In genomic region chr2:17741555-17741954, GRCm38 (mm10) we compare ENCODE assay signal across 8 mouse cellular contexts. TPM values are rescaled to one million over a fixed set of nuclear protein-coding genes. Genes with fewer than 3 reads are reported as not detected.
DNase-seq lines count a peak whose midpoint lies in the region; ATAC-seq and TF ChIP-seq lines count a peak whose summit lies in the region.

No protein-coding gene starts in this region.

- no peak for ATAC-seq in heart, embryonic 15.5 days (replicated peaks; ENCODE audit: insufficient number of reproducible peaks, insufficient read depth, low FRiP score, low read depth)
- ATAC-seq in erythroblast, adult 5-6 weeks (replicated peaks; ENCODE audit: low FRiP score, poor library complexity, severe bottlenecking), result no peak

- H3K9me3 ChIP-seq in heart, embryonic 15.5 days (replicated peaks), result no peaks in the 10 kb centered on the region

- TF ChIP-seq CTCF in layer of hippocampus, adult 2 months (conservative IDR thresholded peaks at IDR 0.05), result no peak

- 2% methylated on average over 16 of the region's 16 CpGs for WGBS in heart, embryonic 15.5 days
- WGBS in macrophage (ENCODE audit: missing documents), result 2% methylated on average over 14 of the region's 16 CpGs

- peak overlapping the region; percentile 82 for H3K27ac ChIP-seq in layer of hippocampus, adult 2 months
- no peak overlapping the region for H3K27ac ChIP-seq in heart, embryonic 15.5 days
- H3K27ac ChIP-seq in macrophage, result no peak overlapping the region

- H3K4me3 ChIP-seq in layer of hippocampus, adult 2 months, result peak overlapping the region; percentile 51
- peak overlapping the region; percentile 43 for H3K4me3 ChIP-seq in heart, embryonic 15.5 days
- peak overlapping the region; percentile 16; the same call in 1 of the 2 replicates for H3K4me3 ChIP-seq in macrophage (ENCODE audit: inconsistent target)

- no peaks in the 10 kb centered on the region for H3K79me2 ChIP-seq in macrophage (ENCODE audit: inconsistent target)

- H3K36me3 ChIP-seq in heart, embryonic 15.5 days, result no peaks in the 10 kb centered on the region
- H3K36me3 ChIP-seq in macrophage (ENCODE audit: inconsistent target), result no peaks in the 10 kb centered on the region

- peak overlapping the region; percentile 64 for H3K4me2 ChIP-seq in heart, embryonic 15.5 days

- H3K9ac ChIP-seq in heart, embryonic 15.5 days, result no peak overlapping the region

- DNase-seq in layer of hippocampus, adult 2 months (ENCODE audit: low spot score in 2 of 2), result no peak
- no peak for DNase-seq in layer of hippocampus, postnatal 36 days
- peak; percentile 43 for DNase-seq in ZHBTc4 (ENCODE audit: low read depth, low spot score)
- no peak for DNase-seq in ovary, postnatal 14 days (ENCODE audit: low spot score)
- no peak for DNase-seq in layer of hippocampus, adult 8-10 months (ENCODE audit: low spot score in 2 of 2)

- H3K27me3 ChIP-seq in heart, embryonic 15.5 days, result no peaks in the 10 kb centered on the region

- peaks cover 4% of the 10 kb centered on the region for H3K4me1 ChIP-seq in heart, embryonic 15.5 days (replicated peaks)

RNA-seq across cellular contexts. Expression of gene Nebl, which starts 10.3 kb away (rescaled TPM):
- total RNA-seq in layer of hippocampus, adult 2 months (2021), result 100 to 1,000 TPM; 148 to 159 TPM
- 100 to 1,000 TPM; 129 to 165 TPM for total RNA-seq in layer of hippocampus, postnatal 36 days (2021)
- 200 and 237 TPM in 2 replicates for polyA plus RNA-seq in heart, embryonic 15.5 days (2015; fragmentation: Nextera tagmentation; extraction: Ambion mirVana)
- not detected for total RNA-seq in macrophage (2018; cell fraction: chromatin; rRNA removed)
- total RNA-seq in macrophage (2018; cell fraction: cytosol; rRNA removed), result not detected
- not detected for total RNA-seq in macrophage (2018; cell fraction: nucleus; rRNA removed)
- not detected in 3 replicates for polyA plus RNA-seq in macrophage (2018)
- 0.38 TPM in 1 of 2 replicates, not detected in the other for total RNA-seq in erythroblast, adult 5-6 weeks (2015; ENCODE audit: low replicate concordance)
- total RNA-seq in erythroblast, adult 5-6 weeks (2017; ENCODE audit: low replicate concordance), result 0.42 TPM in 1 of 2 replicates, not detected in the other
- 100 to 1,000 TPM; 128 to 142 (median 137) TPM for total RNA-seq in layer of hippocampus, adult 8-10 months (2022)

Comparison
In these comparisons a context has a peak if more than half of its experiments do, and no peak if none do; other contexts are left out.
1. RNA of gene Nebl, which starts 10.3 kb away (total RNA-seq): 129 to 165 TPM in layer of hippocampus, postnatal 36 days, 148 to 159 TPM in layer of hippocampus, adult 2 months and 128 to 142 TPM in layer of hippocampus, adult 8-10 months; 0.38 to 0.42 TPM in erythroblast, adult 5-6 weeks; every median in the first group is over 10 times any median in the second.
2. Peak in every context shown above with its lines, with median percentiles within 50 percentile points of each other: H3K4me3 ChIP-seq.